Mouse (Mus musculus) adrenal gland, adult (tissue): ENCODE results near the gene Slc37a1.
A peak's percentile ranks its signal among the peaks of the same experiment; 100 is the strongest.
"Not testable (repeated sequence)": the region's sequence is repeated elsewhere in the genome, so short reads cannot be mapped to it uniquely, and the experiment has no call there.

Experiments used
- DNase-seq, 2 experiments: peaks; one replicate each; pipeline ENCODE4 v3.0.0; 2022 to 2023; ENCODE audit warnings: low spot score in 1 of 2; ENCODE audit not compliant: inconsistent age in 2 of 2

Slc37a1 gene

DNA sequence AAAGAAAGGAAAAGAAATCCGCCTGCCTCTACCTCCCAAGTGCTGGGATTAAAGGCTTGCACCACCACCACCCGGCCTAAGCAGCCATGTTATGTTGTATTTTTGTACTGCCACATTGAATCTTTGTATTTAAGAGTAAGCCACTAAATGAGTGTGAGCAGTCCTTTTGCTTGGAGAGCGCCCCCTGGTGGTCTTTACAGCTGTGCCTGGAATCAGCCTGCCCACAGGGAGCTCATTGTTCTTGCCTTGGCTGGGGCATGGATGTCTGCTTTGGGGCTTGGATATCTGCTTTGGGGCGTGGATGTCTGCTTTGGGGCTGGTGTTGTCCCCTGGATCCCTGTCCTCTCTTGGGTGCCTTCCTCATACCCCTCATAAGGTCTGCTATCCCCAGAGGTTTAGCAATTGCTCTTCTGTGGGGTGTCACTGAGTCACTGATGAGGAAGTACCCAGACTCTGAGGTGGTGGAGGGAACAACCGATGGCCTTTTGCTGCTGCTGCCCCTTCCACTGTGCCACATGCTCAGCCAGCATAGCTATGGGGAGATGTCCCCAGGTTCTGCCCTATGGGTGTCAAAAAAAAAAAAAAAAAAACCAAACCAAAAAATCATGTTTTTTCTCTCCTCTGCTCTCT, 57.7 kb downstream of the Slc37a1 start:
- peak; percentile 68 to 90 for DNase-seq

DNA sequence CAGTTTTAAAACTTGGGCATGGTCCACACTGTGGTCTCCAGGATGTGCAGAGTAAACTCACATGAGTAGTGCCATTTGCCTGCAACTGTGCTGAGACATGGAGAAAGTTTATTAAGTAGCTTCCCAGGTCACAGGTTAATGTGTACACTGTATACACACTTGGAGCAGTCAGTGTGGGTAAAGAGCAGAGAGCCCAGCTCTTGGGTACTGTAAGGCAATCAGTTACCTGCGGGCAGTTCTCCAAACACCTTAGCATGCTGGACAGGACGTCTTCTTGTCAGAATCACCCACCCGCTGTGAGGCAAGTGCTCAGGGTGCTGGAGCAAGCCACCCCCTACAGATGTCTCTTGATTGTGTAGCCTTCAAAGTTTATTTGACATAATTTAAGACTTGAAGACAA, 58.2 kb downstream of the Slc37a1 start:
- DNase-seq, result no peak

DNA sequence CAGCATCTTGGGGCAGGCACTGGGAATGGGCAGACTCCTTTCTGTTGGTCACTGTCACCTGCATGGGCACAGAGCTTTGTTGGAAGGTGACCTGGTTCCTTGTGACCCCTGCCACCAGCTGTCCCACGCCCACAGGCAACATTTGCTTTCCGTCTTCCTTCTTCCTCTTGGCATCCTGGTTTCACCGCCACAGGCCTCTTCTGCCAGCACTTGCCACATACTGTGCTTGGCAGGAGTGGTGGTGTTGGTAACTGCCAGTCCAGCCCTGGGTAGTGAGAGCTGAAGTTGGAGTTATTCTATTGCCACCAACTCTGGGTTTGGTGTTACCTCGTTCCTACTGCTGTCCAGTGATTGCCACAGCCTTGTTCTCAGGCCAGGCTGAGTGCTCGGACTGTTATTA, 61.5 kb downstream of the Slc37a1 start:
- no peak for DNase-seq

DNA sequence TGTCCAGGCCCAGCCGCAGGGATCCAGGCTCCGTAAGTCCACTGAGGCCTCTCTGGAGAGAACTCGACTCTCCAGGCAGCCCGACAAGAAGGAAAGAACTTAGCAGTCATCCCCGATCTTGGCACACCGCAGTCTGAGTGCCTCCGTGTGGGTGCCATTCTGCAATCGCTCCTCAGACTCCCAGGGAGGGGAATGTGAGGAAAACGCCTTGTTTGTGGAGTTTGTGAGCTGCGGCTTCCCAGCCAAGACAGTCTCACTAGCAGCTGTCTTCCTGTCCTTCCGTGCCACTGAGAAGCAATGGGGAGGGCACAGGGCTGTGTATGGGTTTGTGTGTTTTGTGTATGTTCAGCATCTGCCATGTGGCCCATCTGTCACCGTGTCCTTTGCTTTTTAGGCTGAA, 62.8 kb downstream of the Slc37a1 start:
- no peak for DNase-seq

GRCm38 (mm10) chr17:31351984-31352383, 65.4 kb downstream of the Slc37a1 start:
- DNase-seq, result no peak

DNA sequence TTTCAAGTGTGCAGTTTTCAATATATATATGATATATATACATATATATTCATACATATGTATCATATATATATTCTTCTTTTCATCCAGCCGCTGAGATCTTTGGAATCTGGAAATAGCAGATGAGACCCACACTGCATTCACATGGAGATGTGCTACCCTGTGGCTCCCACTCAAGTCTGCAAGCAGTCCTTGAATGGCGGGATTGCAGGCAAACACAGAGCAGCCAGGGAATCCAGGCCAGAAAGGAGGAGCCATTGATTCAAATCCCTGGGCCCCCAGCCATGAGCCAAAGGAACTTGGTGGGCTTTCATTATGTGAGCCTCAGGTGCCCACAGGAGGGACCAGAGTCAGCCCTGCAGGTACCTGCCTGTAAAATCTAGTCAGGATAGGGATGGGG, 66.7 kb downstream of the Slc37a1 start:
- no peak for DNase-seq

DNA sequence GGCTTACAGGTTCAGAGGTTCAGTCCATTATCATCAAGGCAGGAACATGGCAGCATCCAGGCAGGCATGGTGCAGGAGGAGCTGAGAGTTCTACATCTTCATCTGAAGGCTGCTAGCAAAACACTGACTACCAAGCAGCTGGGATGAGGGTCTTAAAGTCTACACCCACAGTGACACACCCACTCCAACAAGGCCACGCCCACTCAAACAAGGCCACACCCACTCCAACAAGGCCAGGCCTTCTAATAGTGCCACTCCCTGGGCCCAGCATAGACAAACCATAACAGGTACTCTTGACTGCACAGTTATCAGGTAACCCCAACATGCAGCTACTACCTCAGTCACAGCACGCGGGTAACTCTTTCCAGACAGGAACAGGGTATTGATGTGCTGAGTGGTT, 68.1 kb downstream of the Slc37a1 start:
- DNase-seq, result not testable (repeated sequence)

DNA sequence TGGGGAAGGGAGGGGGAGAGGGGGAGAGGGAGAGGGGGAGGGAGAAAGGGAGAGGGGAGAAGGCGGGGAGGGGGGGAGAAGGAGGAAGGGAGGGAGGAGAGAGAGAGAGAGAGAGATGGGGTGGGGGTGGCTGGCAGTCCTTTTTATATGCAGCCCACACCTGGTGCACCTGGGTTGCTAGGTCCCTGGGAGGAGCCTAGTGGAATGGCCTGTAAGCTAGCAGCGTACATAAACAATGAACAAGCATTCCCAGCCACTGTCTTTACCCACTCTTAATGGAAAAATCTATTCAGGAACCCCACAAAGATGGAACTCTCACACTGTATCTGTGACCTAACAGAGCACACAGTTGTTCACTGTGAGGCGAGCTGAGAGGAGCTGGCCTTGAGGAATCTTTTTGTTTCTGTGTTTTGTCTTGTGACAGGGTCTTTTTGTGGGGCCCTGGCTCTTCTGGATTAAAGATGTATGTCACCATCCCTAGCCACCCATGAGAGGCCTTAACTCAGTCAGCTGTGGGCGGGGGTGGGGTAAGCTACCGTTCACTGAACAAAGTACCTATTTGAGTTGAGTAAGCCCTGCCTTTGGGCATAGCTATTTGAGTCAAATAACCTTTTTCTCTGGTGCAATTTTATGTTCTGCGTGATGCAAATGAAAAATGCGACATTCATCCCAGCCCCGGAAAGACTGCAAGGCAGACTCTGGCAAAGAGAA, 69.4 kb downstream of the Slc37a1 start:
- DNase-seq, result no peak

DNA sequence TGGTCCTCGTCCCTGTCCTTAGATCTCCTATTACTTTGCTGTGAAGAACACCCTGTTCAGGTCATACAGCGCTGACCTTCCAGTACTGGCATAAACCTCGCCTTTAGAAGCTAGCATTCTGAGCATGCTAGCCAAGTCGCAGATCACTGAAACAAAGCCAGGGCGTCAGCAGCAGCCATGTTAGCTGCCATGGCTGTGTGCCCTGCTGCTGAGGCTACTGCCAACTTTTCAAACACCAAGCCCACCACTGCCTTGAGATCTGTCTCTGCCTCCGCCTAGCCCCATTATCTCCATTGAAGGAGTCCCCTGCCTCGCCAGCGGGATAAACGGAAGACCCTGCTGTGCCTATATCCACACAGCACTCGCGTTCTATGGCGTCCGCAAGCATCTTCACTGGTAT, 74.0 kb downstream of the Slc37a1 start:
- no peak for DNase-seq

GRCm38 (mm10) chr17:31365586-31366166, 79.1 kb downstream of the Slc37a1 start:
- no peak for DNase-seq

DNA sequence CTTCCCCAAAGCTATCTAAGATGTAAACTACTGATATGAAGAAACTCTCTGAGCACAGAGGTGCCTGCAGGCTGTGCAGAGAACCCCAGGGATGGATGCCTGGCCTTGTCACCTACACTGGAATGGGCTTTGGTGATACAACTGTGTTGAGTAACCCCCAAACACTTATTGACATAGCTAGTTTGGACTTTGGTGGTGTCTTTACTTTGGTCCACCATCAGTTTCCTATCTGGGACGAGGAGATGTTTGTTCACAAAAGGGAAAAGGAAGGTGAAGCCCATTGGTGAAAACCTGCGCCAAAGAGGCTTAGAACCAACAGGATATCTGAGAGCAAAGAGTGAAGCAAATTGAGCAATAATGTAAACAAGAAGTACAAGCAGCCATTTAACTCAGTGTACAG, 83.6 kb downstream of the Slc37a1 start:
- no peak for DNase-seq

GRCm38 (mm10) chr17:31370931-31371330, 84.3 kb downstream of the Slc37a1 start:
- DNase-seq, result peak in 1 of 2 experiments; percentile 71

DNA sequence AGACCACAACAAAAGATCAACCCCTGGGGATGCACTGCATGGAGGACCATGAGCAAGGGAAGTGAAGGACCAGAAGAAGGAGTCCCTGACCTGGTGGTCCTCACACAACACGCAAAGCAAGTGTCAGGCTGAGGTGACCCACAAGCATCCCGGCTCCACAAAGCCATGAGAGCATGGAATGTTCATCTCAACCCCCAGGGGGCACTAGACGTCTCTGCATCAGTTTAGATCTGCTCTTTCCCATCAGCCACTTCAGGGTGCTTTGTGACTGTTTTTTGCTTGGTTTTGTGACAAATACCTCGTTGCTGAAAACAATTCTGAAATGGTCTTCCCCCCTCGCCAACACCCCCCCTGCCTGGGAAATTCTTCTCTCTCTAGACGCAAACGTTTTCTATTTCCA, 91.4 kb downstream of the Slc37a1 start:
- DNase-seq, result peak; percentile 45 to 80

- DNase-seq, result no peak
Measured at GRCm38 (mm10) chr17:31378361-31378761, 91.8 kb downstream of the Slc37a1 start.

DNA sequence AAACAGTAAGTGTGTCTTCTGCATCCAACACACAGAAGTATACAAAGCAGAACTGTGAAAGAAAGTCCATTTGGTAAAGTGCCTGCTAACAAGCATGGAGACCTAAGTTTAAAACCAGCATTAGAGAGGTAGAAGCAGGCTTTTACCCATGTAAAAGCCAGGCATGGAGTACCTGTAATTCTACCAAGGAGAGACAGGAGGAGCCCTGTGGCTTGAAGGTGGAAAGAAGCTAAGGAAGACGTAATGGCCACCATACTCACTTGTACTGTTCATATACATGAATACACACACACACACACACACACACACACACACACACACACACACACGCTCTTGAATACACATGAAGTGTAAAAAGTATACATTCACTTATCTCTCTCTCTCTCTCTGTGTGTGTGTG, 92.5 kb downstream of the Slc37a1 start:
- no peak for DNase-seq

DNA sequence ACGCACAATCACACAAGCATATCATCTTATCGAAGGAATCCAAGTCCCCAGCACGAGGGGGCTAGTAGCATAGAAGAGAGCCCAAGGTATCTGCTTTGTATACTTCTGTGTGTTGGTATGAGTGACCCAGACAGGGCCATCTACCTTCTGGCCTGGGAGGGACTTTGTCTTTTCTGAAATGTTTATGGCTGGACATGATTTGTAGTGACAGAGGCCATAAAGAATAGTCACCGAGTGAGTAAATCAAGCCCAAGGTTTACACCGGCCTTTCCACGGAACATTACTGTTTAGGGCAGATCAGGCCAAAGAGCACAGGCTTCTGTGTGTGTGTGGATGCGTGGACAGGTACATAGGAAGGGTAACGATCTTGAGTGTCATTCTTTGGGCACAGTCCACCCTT, 93.3 kb downstream of the Slc37a1 start:
- DNase-seq, result peak in 1 of 2 experiments; percentile 71

DNA sequence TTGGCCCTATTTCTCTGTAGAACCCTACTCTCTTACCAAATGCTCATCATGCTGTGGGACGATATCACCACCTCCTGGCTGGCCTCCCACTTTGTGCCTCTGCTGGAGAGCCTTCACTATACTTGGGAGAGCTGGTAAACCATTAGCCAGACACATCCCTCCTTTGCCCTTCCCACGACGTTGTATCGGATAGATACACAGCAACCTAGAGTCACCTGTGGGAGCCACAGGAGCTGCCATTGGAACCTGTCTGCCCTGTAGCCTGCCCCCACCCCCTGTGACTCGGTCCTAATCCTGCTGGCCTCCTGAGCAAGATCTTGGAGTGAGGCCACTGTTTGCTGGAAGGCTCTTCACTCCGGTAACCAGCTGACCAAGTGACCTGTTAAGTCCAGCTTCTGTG, 96.7 kb downstream of the Slc37a1 start:
- DNase-seq, result peak in 1 of 2 experiments; percentile 32

GRCm38 (mm10) chr17:31384968-31385627, 98.5 kb downstream of the Slc37a1 start:
- DNase-seq, result no peak

DNA sequence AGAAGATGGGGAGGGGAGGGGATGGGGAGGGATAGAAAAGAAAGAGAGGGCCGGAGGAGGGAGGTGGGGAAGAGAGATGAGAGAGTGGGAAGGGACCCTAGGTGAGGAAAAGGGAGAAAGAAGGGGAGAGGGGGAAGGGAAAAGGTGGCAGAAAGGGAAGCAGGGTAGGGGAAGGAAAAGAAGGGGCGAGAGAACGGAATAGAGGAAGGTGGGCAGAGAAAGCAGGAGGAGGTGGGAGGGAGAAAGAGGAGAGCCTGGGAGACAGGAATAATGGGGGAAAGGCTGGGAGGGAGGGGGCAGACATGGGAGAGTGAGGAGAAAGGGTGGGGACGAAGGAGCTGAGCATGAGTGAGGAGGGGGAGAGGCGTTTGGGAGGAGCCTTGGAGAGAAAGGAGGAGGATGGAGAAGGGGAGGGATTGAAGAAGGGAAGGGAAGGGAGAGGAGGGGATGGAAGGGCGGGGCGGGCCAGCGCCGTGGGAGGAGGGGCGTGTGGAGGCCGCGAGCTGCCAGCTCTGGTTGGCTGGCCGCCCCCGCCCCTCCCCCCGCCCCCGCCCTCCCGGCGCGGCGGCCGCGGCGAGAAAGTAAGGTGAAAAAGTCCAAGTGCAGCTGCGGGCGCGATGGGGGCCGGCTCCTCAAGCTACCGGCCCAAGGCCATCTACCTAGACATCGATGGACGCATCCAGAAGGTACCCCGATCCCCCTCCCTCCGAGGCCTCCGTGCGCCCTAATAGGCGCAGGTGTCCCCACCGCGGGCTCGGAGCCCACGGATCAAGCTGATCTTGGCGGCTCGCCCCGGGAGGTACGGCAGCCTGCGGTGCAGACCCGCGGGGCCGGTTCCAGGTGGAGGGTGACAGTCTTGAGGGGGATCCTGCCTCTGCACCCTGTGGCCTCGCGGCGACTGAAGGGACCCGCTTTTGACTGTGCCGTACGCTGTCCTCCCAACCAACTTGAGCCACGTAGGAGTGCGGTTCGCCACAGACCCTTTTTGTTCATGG, 99.4 kb downstream of the Slc37a1 start, which contains the start of gene Pde9a:
TSS of gene Pde9a (plus strand) at position 540 of the 995 bp plus-strand sequence.
- DNase-seq, result peak; percentile 68 to 82

DNA sequence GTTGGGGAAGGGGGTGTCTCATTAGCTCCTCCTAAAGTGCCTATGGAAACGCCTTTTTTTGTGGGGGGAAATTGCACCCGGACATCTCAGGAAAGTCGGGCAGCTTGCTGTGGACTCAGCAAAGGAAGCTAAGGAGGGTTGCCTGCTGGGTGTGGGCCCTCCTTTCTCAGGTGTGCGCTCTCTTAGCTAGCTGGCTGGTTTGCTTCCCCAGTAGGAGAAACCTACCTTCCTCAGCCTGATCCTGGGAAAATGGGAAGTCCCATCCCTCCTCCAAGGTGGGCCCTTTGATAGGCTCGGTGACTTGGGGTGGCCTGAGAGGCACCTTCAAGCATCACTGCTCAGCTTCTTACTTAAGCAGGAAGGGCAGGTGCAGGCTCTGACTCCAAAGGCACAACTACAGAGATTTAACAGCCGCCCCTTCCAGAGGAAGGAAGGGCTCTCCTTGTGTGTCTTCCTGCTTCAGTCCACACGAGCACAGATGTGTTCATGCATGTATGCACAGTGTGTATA, 100.2 kb downstream of the Slc37a1 start:
- no peak for DNase-seq
